Mouse (Mus musculus) kidney, adult 18-20 months (tissue): ENCODE measurements around the gene Frzb.
A peak's percentile ranks its signal among the peaks of the same experiment; 100 is the strongest.
"Not testable (repeated sequence)": the region's sequence is repeated elsewhere in the genome, so short reads cannot be mapped to it uniquely, and the experiment has no call there.

Source experiments
- DNase-seq: peaks from one replicate; pipeline ENCODE4 v3.0.0; 2021

The Frzb gene

DNA sequence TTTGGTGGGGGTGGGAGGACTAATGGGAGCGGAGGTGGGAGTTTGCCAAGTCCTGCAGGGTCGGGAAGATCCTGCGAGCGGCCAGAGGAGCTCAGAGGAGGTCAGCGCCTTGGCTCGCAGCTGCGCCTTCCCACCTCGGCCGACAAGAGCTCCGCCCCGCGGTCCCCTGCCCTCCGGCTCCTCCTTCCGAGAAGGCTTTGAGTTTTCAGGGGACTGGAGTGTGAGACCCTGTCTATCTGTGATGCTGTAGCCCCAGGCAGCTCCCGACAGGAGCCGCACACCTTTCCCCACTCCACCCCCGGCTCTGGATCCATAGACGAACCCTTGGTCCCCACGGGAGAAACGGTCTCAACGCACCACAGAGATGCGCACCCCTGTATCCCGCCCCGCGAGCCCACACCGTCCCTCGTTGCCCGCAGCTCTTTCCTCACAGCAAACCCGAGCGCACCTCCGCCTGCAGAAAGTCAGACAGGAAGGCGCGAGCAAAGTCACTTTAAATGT, at the start of gene Frzb:
Gene Frzb, minus strand, starts transcription at position 335 of the 501 bp plus-strand sequence.
- DNase-seq = peak; percentile 55

DNA sequence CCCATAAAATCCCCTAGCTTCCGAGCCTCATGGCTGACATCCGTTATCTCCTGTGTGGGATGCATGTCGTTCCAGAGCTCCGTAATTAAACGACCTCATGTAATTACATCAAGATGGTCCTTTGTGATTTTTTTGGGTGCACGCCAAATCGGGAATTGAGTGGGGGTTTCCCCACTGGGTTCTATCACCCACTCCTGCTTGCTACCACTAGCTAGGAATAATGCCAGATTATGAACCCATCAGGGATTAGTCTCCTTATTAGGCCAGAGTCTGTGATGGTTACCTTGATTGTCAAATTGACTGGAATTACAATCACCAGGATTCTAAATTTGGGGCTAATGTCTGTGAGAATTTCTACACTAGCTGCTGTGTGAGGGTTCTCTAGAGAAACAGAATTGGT, 47.9 kb upstream of the Frzb start:
- DNase-seq = not testable (repeated sequence)

DNA sequence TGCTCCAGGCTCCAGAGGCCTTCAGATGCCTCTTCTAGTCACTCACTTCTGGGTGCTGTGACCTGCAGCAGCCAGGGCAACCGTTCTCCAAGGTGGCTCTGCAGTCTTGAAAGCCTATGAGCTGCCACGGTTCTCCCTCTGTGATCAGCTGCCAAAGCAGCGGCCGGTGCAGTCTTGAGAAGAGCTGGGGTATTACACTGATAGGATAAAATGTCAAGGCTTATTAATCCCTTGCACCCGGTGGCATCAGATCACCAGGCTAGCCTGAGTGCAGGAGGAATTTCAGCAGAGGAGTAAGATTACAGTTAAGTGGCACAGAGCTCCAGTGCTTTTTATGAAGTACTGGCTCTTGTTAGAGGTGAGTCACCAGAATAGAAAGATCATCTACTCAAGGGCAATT, 39.4 kb upstream of the Frzb start:
- DNase-seq = no peak

DNA sequence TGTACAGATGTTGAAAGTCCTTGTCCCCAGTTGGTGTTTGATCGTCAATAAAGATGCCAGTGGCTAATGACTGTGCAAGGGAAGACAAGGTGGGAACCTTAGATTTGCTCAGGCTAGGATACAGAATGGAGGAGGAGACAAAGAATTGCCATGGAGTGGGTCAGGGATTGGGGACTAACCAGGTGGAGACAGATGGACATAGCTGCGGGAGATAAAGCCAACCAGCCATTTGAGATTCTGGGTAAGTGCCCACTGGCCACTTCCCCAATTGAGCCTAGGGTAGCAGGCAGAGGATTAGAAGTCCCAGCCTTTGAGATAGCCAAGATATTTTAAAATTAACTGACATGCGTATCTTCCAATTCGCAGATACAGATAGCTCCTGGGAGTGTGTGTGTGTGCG, 37.5 kb upstream of the Frzb start:
- DNase-seq = no peak

DNA sequence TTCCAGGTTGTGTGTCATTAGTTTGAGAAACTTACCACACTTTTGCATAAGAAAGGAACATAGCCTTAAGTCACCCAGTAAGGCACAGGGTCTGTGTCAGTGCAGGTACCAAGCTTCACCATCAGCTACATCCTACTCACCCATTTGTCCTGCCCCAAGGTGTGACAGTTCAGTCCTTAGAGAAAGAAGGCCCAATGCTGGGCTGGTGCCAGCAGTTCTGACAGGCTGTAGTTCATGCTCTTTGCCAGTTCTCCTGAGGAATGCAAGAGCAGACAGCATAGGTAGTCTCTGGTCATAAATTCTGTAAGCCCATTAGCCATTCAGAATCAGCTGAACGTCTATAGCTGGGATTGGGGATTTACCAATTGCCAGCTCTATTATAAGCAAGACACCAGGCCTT, 28.4 kb upstream of the Frzb start:
- DNase-seq = no peak

DNA sequence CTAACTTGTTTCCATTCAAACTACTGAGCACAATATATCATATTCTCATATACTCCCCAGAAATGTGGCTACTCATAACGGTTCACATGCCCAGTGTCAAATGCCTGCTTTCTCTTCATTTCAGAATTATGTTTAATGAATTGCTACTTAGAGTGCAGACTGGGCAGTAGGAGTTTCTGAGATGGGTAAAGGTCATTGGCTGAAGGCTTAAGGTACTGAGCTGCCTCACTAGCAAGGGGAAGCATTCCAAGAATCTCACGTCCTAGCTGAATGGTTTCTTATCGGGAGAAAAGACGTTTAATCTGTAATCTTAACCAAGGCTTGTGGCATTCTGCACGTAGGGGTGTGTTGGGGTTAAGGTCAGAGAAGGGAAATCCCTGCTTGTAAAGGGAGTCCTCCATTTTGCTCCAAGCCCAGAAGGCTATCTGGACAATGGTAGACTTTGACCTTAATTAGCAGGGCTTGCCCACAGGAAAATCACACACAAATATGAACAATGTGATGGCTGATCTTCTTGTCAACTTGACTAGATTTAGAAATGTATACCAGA, 26.9 kb upstream of the Frzb start:
- DNase-seq = peak; percentile 9

DNA sequence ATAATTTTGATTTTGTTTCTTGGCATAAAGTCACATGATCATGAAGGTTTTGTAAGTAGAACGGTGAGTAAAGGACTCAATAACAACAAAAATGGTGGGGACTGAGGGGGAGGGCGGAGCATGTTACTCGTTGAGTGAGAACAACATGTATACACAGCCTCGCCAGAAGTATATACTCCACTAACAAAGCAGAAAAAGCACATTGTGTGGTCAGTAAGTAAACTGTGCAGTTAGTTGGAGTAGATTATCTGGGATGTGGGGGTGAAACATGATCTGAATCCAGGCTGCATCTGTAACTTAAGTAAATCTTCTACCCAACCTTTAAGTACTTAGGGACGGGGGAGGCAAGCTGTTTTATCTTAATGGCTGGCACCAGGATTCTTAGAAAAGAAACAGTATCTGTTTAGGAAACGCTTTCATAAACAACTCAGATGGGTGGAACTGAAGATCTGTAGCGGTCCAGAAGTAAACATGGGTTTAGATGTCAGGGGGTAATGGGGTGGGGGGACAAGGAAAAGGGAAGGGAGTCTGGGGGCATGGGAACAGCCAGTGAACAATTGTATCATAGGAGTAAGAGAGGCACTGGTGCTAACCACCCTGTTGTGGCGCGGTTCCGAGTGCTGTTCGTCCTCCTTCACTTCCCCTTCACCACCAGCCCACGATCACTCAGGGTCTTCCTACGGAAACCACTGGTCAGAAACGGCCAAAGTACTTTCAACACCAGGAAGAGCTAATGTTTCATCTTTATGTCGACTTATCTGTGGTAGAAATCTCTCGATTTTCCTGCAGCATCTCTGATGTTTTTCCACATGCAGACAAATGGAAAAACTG, 18.8 kb upstream of the Frzb start:
- DNase-seq = no peak

DNA sequence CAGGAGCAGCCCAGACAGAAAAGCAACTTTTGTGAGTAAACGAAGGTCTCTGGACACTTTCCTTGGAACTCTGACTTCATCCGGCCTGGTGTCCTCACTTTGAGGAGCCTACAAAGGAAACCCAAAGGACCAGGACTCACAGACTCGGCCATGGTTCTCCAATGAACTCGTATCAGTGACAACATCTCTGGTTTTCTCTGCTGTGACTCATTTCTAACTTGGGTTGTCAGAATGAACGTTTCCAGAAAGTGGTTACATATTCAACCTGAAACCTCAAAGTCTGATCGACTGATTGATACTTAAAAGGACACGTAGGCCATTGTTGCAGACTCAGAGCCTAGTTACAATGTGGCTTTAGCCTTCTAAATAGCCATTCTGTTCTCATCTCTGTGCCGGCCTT, 14.4 kb upstream of the Frzb start:
- no peak for DNase-seq

DNA sequence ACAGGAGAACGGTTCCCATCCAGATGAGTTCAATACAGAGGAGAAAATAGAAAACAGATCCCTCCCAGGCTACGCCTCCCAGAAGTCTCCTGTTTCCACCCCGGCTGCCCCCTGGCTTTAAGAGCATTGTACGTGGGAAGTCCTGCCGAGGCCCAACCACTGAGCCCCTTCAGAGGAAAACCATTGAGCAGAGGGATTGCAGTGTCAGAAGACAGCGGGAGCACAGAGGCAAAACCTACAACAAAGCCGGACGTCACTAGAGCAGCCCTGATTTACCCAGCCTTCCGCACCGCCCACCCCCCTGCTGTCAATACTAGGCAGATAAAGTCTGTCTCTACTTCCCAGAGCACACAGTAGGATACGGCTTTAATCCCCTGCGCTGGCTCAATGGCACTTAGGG, 806 bp upstream of the Frzb start:
- no peak for DNase-seq

DNA sequence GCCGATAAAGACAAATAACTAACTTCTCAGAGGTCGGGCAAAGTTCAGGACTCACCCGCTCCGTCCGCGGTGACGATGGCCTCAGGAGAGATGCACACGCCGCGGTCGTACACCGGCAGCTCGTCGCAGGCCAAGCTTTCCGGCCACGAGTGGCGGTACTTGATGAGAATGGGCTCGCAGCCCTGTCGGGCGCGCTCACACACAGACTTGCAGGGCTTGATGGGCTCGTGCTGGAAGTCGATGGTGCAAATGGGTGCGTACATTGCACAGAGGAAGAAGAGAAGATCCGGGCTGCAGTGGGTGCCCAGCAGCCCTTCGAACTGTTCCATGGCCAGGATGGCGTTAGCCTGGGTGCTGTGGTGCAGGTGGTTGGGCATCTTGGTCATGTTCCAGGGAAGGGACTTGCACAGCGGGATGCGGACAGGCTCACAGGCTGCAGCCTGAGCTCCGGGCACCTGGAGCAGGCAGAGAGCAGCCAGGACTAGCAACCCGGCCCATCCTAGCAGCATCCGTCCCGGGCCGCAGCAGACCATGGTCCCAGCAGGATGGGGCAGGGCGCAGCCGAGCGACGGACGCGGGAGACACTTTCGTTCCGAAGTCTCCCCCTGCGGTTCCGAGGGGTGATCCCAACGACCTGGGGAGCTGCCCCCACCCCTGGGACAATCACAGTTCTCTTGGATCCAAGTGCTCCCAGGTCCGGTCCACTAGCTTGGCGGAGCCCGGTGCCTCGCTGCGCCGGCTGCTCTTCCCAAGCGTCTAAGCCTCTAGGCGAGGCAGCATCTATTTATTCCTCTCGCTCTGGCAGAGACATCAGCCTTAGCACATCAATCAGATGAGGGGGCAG, 895 bp downstream of the Frzb start:
- peak; percentile 46 for DNase-seq

DNA sequence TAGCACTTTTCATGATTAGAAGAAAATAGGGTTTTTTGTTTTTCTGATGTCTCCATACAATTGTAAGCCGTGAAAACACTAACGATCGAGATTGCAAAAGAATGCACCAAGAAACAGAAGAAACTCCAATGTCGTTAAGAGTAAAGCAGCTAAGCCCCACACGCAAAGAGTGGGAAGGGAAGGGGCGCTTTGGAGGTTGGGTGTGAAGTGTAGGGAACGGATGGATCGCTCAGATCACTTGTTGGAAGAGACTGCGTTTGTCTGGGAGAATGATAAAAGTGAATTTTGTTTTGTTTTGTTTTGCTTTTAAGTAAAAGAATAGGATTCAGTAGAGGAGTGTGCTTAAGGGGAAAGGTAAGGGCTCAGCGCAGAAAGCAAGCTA, 1.5 kb downstream of the Frzb start:
- no peak for DNase-seq

DNA sequence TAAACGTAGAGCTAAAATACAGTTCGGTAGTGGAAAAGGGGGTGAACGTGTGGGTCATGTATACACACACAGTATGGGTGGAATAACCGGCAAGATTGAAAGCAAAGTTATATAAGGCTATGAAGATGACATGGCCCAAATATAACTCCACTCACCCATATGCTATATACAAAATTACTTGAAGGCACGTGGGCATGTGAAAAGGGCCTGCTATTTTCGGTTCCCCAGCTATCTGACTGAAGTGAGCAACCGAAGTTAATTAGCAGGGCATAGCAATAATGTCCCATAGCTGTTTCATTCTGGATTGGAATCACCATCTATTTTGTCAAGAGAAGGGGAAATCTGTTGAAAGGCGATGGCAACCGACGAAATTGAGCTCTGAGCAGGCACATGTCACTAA, 1.9 kb downstream of the Frzb start:
- no peak for DNase-seq

DNA sequence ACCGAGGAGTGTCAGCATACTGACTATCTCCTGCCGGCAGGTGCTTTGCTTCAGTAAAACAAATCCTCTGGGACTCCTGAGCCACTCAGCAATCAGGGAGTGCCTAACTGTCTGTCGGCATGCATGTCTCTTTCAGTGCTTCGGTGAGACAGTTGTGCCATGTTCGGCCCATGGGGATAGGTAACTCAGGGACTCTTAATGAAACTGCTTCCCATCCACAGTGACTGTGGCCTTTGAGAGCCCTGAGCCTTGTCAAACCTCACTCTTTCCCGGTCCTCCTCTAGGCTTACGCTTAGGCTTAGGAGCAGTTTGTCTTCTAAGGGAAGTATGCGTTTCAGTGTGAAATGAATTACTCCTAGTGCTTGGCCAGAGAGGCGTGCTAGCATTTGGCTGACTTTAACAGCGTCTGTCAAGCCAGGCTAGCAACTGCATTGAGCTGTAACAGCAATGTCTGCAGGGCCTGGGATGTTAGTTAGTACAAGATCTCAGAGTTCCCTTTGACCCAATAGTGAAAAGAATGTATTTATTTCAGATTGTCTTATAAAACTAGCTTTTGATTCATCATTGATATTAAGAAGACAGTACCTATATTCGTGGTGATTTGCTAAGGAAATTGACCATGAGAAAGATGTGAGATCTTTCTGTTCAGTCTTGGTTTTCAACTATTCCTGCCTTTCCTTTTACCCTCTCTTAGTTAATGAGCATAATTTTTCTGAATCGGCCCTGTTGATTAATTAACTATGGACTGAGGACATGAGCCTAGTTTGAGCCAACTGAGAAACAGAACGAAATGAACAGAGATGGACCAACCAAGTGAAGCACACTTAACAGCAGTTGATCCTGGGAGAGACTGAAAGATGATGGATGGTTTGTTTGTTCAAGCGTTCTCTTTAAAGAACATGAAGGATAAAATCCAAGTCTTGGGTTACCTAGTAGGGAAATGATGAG, 2.7 kb downstream of the Frzb start:
- DNase-seq = no peak

DNA sequence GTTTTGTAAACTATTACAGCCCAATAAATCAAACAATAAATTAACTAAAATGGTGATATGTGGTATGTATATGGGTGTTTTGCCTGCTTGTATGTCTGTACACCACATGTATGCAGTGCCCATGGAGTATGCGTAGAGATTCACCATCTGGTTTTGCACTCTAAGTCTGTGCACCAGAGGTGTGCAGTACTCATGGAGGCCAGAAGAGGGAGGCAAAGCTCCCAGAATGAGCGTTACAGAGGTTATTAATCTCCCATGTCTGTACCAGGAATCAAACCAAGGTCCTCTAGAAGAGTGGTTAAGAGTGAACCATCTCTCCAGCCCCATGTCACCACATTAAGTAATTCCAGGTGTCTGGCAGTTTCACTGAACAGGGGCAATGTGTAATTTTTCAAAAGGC, 3.5 kb downstream of the Frzb start:
- DNase-seq = no peak

DNA sequence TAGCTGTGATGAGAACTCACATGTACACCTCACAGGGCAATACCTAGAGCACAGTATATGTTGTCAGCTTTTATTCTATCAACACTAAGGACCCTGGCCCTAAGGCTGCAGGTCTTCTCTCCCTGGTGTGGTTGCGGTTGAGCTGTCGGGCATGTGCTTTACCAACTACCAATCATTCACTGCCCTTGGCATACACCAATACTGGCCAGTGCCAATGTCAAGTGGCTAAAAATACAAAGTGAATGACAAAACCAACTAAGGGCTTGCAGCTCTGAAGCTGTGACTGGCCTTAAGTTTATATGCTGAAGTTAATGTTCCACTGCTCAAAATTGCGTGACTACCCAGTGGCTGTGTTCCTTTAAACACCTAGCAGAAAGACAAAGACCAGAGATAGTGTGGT, 6.0 kb downstream of the Frzb start:
- peak; percentile 42 for DNase-seq

DNA sequence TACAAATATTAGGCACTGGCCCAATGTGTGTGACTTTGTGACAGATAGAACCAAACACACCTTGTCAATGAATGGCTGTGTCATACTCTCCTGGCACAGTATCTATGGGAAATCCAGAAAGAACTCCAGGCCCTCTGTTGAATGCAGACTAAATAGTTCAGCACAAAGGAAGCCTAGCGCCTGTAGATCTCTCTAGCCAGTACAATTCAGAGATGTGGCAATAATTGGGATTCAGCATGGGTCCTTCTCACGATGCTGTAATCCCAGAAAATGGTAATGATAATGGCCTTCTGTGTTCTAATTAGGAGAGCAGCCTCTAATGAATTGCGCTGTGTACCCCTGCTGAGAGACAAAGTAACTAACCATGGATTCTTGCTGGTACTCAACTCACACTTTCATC, 8.6 kb downstream of the Frzb start:
- DNase-seq = no peak

DNA sequence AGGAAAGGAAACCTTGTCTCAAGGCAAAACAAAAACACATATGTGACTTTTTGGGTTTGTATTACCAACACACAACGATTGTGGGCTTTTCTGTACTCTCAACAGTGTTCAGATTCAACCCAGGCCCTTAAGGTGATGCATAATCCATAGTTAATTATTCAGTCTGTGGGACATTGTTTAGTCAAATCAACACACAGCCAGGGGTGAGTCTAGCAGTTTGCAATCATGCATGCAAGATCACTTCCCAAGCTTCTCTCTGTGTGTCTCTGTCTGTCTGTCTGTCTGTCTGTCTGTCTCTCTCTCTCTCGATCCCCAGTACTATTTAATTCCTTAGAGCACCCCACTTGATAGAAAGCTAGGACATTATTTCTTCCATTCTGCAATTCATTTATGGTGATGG, 10.0 kb downstream of the Frzb start:
- no peak for DNase-seq

DNA sequence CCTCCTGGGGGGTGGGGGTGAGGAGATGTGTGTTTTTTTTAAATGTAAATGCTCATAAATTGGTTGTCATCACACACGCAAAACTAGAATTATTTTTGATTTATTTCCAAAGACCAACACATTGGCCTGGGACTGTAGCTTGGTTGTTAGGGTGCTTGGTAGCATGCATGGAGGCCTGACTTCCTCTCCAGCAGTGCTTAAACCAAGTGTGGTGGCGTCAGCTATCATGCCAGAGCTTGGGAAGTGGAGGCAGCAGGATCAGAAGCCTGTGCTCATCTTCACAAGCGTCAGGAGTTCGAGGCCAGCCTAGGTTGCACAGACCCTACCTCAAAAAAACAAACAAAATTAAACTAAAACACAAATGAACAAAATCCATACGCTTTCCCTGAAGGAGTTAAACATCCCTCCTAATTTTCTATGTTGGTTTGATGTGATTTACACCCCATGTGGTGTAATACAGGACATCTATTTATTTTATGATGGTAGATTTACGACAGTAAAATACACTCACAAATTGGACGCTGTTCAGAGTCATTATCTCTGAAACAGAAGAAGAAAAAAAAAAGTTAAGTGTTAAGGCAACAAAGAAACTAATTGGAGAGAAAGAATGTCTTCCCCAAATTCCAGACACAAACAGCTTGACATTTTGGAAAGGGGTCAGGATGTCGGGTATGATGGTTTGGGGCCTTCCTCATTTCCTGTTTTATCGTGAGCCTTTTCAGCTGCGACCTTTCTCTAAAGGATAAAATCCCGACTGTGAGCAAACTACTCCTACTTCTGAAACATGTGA, 12.4 kb downstream of the Frzb start:
- no peak for DNase-seq

DNA sequence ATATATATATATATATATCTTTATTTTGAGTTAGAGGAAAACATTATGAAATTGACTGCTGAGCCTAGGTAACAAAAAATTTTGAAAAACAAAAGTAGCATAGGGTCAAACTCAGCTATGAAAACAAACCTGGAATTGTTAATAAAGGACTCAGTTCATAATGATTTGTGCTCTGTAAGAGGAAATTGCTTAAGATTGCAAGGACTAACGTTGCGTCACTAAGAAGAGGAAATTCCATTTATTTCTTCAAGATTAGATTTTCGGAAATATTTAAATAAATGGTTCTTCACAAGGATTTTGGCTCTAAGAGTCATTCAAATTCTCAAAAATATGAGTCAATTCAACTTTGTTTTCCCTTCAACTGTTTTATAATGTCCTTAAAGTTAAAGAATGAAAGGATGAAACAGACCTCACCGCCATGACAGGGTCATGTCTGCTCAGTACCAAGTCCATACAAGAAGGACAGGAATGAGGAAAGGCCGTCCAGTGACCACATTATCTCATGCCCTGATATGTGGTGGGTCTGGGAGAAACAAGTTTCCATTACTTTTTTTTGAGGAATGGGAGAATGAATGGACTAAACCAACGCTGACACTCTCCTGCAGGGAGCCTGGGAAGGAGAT, 14.1 kb downstream of the Frzb start:
- DNase-seq = no peak

DNA sequence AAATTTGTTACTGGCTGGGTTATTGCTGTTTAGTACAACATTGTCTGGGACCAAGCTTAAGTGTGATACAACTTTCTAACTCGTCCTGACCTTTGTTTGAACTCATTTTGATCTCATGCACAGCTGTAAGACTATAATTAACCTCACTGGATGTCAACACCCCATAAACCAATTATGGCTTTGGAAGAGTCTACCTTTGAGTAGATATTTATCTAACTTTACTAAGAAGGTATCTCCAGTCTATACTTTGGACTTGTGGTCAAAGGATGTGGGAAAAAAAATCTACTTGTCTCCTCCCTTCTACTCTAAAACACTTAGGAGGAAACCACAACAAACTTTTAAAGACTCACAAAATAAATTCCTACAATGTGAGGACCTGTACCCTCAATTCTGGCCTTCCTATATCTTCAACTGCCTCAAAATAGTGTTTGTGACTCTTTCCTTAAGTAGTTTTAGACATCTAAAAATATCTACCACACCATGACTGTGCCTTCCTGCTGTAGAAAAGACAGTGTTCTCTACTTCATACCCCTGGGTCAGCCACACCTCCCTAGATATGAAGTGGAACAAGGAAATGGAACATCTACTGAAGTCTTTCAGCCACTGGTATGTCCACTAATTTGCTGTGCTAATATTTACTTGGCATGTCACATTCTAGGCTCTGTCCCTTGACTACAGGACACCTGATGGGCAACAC, 16.9 kb downstream of the Frzb start:
- DNase-seq = no peak

DNA sequence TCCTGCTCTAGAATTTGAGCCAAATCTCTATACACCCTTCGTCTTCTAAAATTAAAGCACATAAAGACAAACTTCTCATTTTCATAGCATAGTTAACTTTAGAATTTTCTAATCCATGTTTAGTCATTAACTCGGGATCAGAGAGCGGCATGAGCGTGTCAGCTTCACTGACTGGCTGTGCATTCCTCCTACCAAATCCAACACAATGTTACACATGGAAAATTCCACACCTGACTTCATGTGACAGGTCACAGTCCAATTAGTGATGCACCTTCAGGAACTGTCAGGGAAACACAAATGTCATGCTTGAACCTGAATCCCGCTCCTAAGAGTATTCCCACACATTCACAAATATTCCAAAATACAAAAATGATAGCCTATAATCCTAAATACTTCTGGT, 24.3 kb downstream of the Frzb start:
- no peak for DNase-seq
